Mouse (Mus musculus) embryonic facial prominence, embryonic 13.5 days (tissue): Measurements from ENCODE around the gene Paxx. TPM values are rescaled to one million over a fixed set of nuclear protein-coding genes. Genes with fewer than 3 reads are reported as not detected.

ENCODE experiments used
- ATAC-seq: fragments of 200-750 bp; cut with Nextera tagmentation; 2 replicates; pipeline ENCODE4 v1.8.0; 2017; ENCODE audit warnings: low read depth; ENCODE audit not compliant: insufficient number of reproducible peaks, insufficient read depth, low FRiP score, low TSS enrichment
- H3K27ac ChIP-seq: fragments of 300-500 bp; sonication (generic); 2 replicates; pipeline ENCODE4 v1.5.1; 2015; ENCODE audit warnings: moderate library complexity, mild to moderate bottlenecking, inconsistent platforms
- H3K27me3 ChIP-seq: fragments of 300-500 bp; sonication (generic); 2 replicates; pipeline ENCODE4 v1.6.1; 2015; ENCODE audit warnings: mild to moderate bottlenecking, inconsistent platforms
- H3K36me3 ChIP-seq: fragments of 300-500 bp; sonication (generic); 2 replicates; pipeline ENCODE4 v1.6.1; 2015; ENCODE audit warnings: mild to moderate bottlenecking, inconsistent platforms
- H3K4me1 ChIP-seq: fragments of 300-500 bp; sonication (generic); 2 replicates; pipeline ENCODE4 v1.6.1; 2015; ENCODE audit warnings: inconsistent platforms
- H3K4me2 ChIP-seq: fragments of 300-500 bp; sonication (generic); 2 replicates; pipeline ENCODE4 v1.6.1; 2015; ENCODE audit warnings: moderate library complexity, mild to moderate bottlenecking, inconsistent platforms
- H3K4me3 ChIP-seq: fragments of 300-500 bp; sonication (generic); 2 replicates; pipeline ENCODE4 v1.5.1; 2015; ENCODE audit warnings: mild to moderate bottlenecking, inconsistent platforms
- H3K9ac ChIP-seq: fragments of 300-500 bp; sonication (generic); 2 replicates; pipeline ENCODE4 v1.6.1; 2015; ENCODE audit warnings: mild to moderate bottlenecking, inconsistent platforms
- H3K9me3 ChIP-seq: fragments of 300-500 bp; sonication (generic); 2 replicates; pipeline ENCODE4 v1.6.1; 2016; ENCODE audit warnings: inconsistent platforms
- WGBS: fragments of 180-500 bp; shearing (Covaris S2); methylation state at CpG from one replicate; pipeline ENCODE4 v1.1.7; 2015; ENCODE audit warnings: mixed read lengths; 5-methylcytosine and 5-hydroxymethylcytosine counted together
- polyA plus RNA-seq: library from polyadenylated mRNA; unstranded; fragments of >200 nt; fragmentation: Nextera tagmentation; extraction: Ambion mirVana; gene quantifications from 2 replicates; pipeline ENCODE4 v1.2.1, GENCODE M21; 2015

The Paxx gene
- 29.4 and 35.9 TPM in 2 replicates for polyA plus RNA-seq

DNA sequence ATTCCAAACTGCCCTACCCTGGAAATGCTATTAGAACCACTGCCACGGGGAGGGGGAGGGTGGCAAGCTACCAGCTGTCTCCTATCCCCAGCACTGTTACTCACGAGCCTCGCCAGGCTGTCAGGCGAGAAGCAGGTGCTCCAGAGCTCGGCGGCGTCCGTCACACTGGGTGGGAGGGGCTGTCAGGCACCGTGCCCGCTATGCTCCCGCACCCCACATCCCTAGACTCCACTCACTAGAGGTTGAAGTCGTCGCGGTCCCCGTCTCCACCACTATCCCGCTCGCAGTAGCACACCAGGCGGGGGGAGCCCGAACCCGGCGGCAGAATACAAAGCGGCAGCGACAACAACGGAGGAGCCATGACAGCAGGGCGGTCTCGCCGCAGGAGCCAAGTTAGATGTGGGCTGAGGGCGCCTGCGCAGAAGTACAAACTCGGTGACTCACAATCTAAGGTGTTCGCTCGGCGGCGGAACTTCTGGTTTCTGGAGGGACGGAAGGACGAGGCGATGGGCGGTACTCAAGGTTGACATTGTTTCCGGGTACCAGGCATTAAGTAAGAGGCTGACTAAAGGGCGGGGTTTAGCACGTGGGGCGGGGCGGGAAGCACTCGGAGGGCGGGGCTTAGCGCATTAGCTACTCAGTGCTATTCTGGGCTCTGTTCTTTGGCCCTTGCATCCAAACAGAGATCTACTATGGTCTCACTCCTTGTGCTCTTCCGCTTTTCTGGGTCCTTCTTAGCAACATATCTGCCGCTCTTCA, at the start of gene Paxx:
Paxx (minus strand) TSS at position 544 of the 759 bp plus-strand sequence.
- H3K9me3 ChIP-seq: no peaks in the 10 kb centered on the region
- ATAC-seq: peak; percentile 89
- WGBS: under 1% methylated on average over 48 of the region's 48 CpGs

DNA sequence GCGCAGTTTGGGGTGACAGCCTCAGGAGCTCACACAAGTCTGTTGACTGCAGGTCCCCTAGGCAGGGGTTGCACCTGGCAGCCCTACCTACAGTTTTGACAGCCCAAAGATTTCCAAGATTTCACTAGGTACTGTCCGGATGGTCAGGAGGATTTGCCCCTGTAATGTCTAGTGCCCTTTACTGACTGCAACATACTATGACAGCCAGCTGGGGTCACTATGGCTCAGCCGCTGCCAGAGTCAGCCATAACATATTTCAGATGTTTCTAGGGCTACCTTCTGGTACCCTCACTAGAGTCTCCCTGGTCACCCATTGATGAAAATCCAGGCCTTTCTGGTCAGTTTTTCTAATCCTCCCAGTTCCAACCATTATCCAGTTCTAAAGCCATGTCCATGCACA, 49.0 kb upstream of the Paxx start:
- Histone ChIP-seq H3K9ac (no peak overlapping the region), H3K4me1 (0 out of 2 replicates have a peak, but pooled peaks cover 3% of the 10 kb centered on the region), H3K27me3 (no peaks in the 10 kb centered on the region), H3K27ac (no peak overlapping the region), H3K4me3 (no peak overlapping the region), H3K4me2 (no peak overlapping the region), H3K9me3 (no peaks in the 10 kb centered on the region), H3K36me3 (peaks cover 14% of the 10 kb centered on the region)
- ATAC-seq: no peak
- WGBS: 56% methylated on average over 3 of the region's 3 CpGs

More for the DNA sequence above, at the start of gene Paxx:
- Histone ChIP-seq H3K36me3 (peaks cover 24% of the 10 kb centered on the region), H3K4me3 (peak within 1 kb of the TSS; percentile 72), H3K27ac (peak within 1 kb of the TSS; percentile 85), H3K9ac (peak within 1 kb of the TSS; percentile 81), H3K4me1 (peaks cover 22% of the 10 kb centered on the region), H3K4me2 (peak within 1 kb of the TSS; percentile 87), H3K27me3 (no peaks in the 10 kb centered on the region)

DNA sequence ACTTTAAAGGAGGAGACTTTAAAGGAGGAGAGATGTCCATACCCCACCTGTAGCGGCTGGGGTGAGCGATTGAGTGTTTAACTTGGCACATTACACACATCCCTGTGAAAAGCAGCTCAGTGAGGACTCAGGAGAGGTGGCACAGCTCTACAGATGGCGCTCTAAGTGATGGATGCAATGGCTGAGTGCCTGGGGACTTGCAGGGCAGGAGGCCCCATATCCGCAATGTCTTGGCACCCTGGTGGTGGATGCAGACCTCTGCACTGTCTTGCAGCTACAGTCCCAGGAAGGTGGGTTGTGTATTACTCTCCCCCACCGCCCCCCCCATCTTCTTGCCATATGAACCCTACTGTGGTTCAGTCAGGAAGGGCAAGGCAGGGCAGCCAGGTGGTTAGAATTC, 46.1 kb upstream of the Paxx start:
- Histone ChIP-seq H3K27ac (no peak overlapping the region), H3K27me3 (no peaks in the 10 kb centered on the region), H3K4me2 (no peak overlapping the region), H3K9ac (no peak overlapping the region), H3K9me3 (no peaks in the 10 kb centered on the region), H3K4me3 (no peak overlapping the region), H3K36me3 (peaks cover 36% of the 10 kb centered on the region), H3K4me1 (peaks cover 7% of the 10 kb centered on the region)
- WGBS: 32% methylated on average over 5 of the region's 5 CpGs
- no peak for ATAC-seq

DNA sequence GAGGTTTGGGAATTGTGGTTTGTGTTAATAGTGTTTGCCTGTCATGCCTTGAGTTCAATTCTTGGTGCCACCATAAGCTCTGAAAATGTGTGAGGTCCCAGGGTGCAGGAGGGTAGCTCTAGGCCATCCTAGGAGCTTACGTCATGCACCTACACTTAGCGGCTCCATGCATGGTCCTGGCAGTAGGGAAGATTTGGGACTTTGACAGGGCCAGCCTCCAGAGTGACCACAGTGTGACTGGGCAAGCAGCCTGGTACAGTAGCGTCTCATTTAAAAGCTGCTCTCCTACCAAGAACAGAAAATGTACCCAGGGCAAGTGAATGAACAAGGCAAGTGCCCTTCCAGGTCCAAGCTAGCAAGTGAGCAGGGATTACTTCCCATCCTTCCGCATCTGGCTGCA, 45.0 kb upstream of the Paxx start:
- no peak overlapping the region for H3K9ac ChIP-seq
- H3K27me3 ChIP-seq: no peaks in the 10 kb centered on the region
- H3K4me1 ChIP-seq: peaks cover 15% of the 10 kb centered on the region
- WGBS: 86% methylated on average over 4 of the region's 4 CpGs
- no peak overlapping the region for H3K27ac ChIP-seq
- H3K4me2 ChIP-seq: no peak overlapping the region
- no peak for ATAC-seq
- no peaks in the 10 kb centered on the region for H3K9me3 ChIP-seq
- H3K36me3 ChIP-seq: peaks cover 36% of the 10 kb centered on the region
- H3K4me3 ChIP-seq: no peak overlapping the region

DNA sequence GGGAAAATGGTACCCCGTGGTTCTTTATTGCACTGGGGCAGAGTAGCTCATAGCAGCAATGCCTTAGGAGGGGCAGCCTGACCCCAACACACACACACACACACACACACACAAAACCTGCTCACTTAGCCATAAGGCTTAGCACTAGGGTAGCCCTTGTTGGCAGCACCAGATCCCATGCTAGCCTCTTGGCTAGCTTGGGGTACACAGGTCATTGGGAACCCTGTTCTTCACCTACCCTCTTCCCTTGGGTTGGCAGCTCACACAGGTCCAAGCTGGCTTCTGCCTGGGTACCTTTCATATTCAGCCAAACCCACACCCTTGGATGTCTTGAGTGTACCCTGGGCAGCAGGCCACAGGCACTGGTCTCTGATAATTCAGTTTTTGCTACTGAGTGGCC, 44.1 kb upstream of the Paxx start:
- H3K9me3 ChIP-seq: no peaks in the 10 kb centered on the region
- no peak overlapping the region for H3K9ac ChIP-seq
- 100% methylated on average over 1 of the region's 1 CpGs for WGBS
- H3K36me3 ChIP-seq: peaks cover 36% of the 10 kb centered on the region
- H3K27ac ChIP-seq: no peak overlapping the region
- H3K27me3 ChIP-seq: no peaks in the 10 kb centered on the region
- H3K4me3 ChIP-seq: no peak overlapping the region
- no peak overlapping the region for H3K4me2 ChIP-seq
- H3K4me1 ChIP-seq: peaks cover 17% of the 10 kb centered on the region
- no peak for ATAC-seq

DNA sequence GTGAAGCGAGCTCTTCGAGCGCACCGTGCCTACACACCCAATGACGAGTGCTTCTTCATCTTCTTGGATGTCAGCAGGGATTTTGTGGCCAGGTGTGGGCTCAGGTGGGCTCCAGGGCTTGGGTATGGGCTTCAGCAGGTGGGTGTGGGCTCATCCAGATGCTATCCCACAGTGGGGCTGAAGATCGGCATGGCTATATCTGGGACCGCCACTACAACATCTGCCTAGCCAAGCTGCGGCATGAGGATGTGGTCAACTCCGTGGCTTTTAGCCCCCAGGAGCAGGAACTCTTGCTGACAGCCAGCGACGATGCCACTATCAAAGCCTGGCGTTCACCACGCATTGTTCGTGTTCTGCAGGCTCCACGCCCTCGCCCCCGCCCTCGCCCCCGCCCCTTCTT, 43.6 kb upstream of the Paxx start:
- 94% methylated on average over 19 of the region's 19 CpGs for WGBS
- Histone ChIP-seq H3K4me3 (no peak overlapping the region), H3K4me1 (peaks cover 18% of the 10 kb centered on the region), H3K36me3 (peaks cover 36% of the 10 kb centered on the region), H3K9me3 (no peaks in the 10 kb centered on the region), H3K27ac (no peak overlapping the region), H3K9ac (no peak overlapping the region), H3K4me2 (no peak overlapping the region), H3K27me3 (no peaks in the 10 kb centered on the region)
- ATAC-seq: no peak

DNA sequence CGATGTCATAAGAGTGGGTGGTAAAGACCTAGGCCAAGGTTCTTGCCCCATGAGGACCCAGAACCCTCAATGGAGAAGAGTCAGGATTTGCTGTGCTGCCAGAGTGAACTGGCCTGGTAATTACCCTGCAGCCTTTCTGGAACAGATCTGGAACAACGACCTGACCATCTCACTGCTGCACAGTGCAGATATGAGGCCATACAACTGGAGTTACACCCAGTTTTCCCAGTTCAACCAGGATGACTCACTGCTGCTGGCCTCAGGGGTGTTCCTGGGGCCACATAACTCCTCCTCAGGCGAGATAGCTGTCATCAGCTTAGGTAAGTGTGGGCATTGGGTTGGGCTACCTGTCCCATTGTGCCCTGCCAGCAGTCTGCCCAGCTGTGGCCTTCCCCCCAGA, 41.8 kb upstream of the Paxx start:
- WGBS: 79% methylated on average over 3 of the region's 3 CpGs
- peaks cover 24% of the 10 kb centered on the region for H3K4me1 ChIP-seq
- H3K4me2 ChIP-seq: no peak overlapping the region
- no peaks in the 10 kb centered on the region for H3K27me3 ChIP-seq
- H3K9me3 ChIP-seq: no peaks in the 10 kb centered on the region
- peaks cover 36% of the 10 kb centered on the region for H3K36me3 ChIP-seq
- ATAC-seq: no peak
- H3K9ac ChIP-seq: no peak overlapping the region
- no peak overlapping the region for H3K4me3 ChIP-seq
- 0 out of 2 replicates have a peak overlapping the region, but pooled peaks have one; percentile 28 for H3K27ac ChIP-seq

DNA sequence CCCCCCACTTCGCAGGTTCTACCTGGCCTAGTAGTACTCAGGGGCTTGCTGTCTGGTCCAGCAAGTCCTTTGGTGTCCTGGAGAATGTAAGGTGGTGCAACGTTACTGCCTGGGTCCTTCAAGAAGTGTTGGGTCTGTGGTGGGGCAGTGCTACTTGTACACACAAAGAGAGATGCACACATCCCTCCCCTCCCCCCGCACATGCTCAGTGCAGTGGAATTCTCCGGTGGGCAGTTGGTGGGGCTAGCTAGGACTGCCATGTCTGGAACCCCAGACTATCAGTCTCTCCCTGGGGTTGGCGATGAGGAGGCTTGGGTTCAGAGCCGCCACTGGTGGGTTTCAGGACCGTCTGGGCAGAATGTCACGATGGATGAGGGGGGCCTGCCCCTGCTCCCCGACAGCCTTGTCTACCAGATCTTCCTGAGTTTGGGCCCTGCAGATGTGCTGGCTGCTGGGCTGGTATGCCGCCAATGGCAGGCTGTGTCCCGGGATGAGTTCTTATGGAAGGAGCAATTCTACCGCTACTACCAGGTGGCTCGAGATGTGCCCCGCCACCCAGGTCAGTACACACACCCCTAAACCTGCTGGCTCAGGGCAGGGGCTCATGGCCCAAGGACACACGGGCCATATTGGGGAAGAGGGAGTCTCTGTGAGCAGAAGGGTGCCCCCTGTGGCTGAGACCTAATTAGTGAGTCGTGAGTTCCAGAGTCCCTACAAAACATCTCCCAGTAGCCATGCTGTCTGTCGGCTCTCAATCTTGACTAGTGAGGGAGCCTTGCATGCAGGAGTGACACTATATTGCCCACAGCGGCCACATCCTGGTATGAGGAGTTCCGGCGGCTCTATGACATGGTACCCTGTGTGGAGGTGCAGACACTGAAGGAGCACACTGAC, 40.9 kb upstream of the Paxx start, which contains the start of gene C8g:
C8g (minus strand) TSS at position 127 of the 894 bp plus-strand sequence.
- Histone ChIP-seq H3K4me3 (peak within 1 kb of the TSS; percentile 87), H3K27ac (peak within 1 kb of the TSS; percentile 57; the same call in 1 of the 2 replicates), H3K9me3 (no peaks in the 10 kb centered on the region), H3K4me2 (peak within 1 kb of the TSS; percentile 94), H3K36me3 (peaks cover 36% of the 10 kb centered on the region), H3K27me3 (no peaks in the 10 kb centered on the region), H3K9ac (peak within 1 kb of the TSS; percentile 91), H3K4me1 (peaks cover 21% of the 10 kb centered on the region)
- no peak for ATAC-seq
- WGBS: 75% methylated on average over 20 of the region's 20 CpGs

DNA sequence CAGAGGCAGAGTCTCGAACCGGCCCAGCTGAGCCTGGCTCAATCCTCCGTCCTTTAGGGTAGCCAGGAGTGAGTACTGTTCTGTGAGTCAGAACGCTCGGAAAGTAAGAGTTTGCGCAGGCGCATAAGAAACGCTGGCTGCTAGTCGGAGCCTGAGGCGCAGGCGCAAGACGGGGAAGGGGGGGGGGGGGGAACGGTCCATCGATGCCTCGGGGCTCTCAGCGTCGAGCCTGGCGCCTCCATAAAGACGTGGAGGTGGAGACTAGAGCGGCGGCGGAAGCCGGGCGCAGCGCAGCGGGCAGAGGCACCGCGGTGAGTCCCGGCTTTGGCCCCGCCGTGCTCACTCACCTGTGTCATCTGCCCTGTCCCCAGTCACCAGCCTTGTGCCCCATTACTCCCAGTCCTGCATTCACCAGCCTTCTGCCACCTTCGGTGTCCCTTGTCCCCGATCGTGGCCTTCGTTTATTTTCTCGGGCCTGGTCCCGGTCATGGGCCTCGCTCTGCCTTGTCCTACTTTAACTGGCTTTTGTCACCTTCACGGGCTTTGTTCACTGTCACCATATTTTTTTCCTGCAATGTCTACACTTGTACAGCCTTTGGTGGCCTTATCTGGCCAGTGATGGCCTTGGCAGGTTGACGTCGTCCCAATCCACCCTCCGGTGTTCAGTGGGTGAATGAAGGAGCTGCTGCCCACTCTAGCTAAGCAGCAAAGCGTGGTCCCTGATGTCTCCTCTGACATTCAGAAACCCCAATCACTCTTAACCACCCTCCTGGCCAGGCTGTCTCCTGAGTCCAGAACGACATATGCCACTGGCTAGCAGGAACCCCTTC, 39.9 kb upstream of the Paxx start, which contains the start of gene Fbxw5:
Fbxw5 (plus strand) TSS at position 175 of the 830 bp plus-strand sequence.
- WGBS: 1% methylated on average over 39 of the region's 44 CpGs
- Histone ChIP-seq H3K4me2 (peak within 1 kb of the TSS; percentile 94), H3K4me1 (peaks cover 21% of the 10 kb centered on the region), H3K9ac (peak within 1 kb of the TSS; percentile 91), H3K9me3 (no peaks in the 10 kb centered on the region), H3K4me3 (peak within 1 kb of the TSS; percentile 87), H3K27me3 (no peaks in the 10 kb centered on the region), H3K36me3 (peaks cover 30% of the 10 kb centered on the region), H3K27ac (peak within 1 kb of the TSS; percentile 57; the same call in 1 of the 2 replicates)
- peak; percentile 81 for ATAC-seq

DNA sequence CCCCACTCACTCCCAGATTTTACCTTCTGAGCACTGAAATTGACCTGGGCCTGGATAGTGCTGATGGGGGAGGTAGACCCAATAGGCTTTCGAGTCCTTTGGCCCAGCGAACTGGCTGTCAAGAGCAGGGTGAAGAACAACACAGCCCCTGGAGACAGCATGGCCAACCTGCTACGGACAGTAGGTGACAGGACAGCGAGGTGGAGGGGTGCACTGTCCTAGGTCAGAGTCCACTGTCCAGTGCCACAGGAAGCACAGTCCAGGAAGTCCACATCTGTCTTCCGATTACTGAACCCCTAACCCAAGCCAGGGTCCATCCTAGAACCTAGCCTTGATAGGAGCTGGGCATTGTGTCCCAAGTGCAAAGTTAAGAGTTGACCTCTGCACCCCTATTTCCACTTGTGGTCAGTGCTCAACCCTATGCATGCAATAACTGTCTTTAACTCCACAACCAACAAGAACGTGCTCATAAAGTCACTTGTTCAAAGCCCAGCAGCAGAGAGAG, 39.2 kb upstream of the Paxx start:
- H3K27me3 ChIP-seq: no peaks in the 10 kb centered on the region
- H3K4me1 ChIP-seq: peaks cover 21% of the 10 kb centered on the region
- no peak for ATAC-seq
- no peak overlapping the region for H3K27ac ChIP-seq
- peak overlapping the region; percentile 87 for H3K4me3 ChIP-seq
- WGBS: 73% methylated on average over 6 of the region's 6 CpGs
- peak overlapping the region; percentile 73 for H3K9ac ChIP-seq
- H3K36me3 ChIP-seq: peaks cover 24% of the 10 kb centered on the region
- H3K9me3 ChIP-seq: no peaks in the 10 kb centered on the region
- H3K4me2 ChIP-seq: peak overlapping the region; percentile 94
